Mouse (Mus musculus): ENCODE results near the gene Homer3.

DNA sequence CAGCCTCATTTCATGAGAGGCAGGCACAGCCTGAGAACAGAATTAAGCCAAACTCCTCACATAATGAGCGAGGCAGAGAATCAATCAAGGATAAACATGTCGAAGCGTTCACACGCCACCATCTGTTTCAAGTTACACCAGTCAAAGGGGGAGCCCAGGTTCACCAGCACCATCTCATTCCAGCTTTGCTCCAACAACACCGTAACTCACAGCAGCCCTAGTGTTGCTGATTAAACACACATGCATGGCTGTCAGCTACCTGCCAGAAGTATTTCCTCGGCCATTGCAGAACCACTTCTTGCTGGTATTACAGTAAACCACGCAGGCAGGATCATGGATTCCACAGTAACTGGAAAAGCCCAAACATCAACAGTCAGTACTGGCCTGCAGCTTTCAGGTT, 60.4 kb downstream of the Homer3 start:
- TF ChIP-seq CTCF (IDR thresholded peaks at IDR 0.05; ENCODE audit: low read depth, low read length) (no peak), GATA1 (IDR thresholded peaks at IDR 0.05; ENCODE audit: borderline replicate concordance, low read length) (no peak), GATA2 (IDR thresholded peaks at IDR 0.05; ENCODE audit: borderline replicate concordance, low read depth, low read length) (no peak), TAL1 (conservative IDR thresholded peaks at IDR 0.05; ENCODE audit: low read depth, low read length) (no peak)
